Mouse (Mus musculus): ENCODE measurements around the gene Ngp.

Ngp gene

GRCm38 (mm10) chr9:110436041-110436440 lies 16.5 kb downstream of the Ngp start:
- DNase-seq = no peak

- DNase-seq = no peak
Measured at GRCm38 (mm10) chr9:110440049-110440448, 20.5 kb downstream of the Ngp start.

GRCm38 (mm10) chr9:110440559-110440958 lies 21.0 kb downstream of the Ngp start:
- no peak for DNase-seq

- no peak for DNase-seq
Measured at GRCm38 (mm10) chr9:110448356-110448755, 28.8 kb downstream of the Ngp start.

- peak; percentile 95 for DNase-seq
Measured at GRCm38 (mm10) chr9:110448857-110449617, 29.5 kb downstream of the Ngp start.

GRCm38 (mm10) chr9:110452523-110452922 lies 33.0 kb downstream of the Ngp start:
- no peak for DNase-seq

- no peak for DNase-seq
Measured at GRCm38 (mm10) chr9:110457926-110458325, 38.4 kb downstream of the Ngp start.

- DNase-seq = peak; percentile 96
Measured at GRCm38 (mm10) chr9:110459145-110459727, 39.7 kb downstream of the Ngp start.

- no peak for DNase-seq
Measured at GRCm38 (mm10) chr9:110460884-110461815, 41.6 kb downstream of the Ngp start.

GRCm38 (mm10) chr9:110462321-110462720 lies 42.8 kb downstream of the Ngp start:
- DNase-seq = no peak

- DNase-seq = no peak
Measured at GRCm38 (mm10) chr9:110463983-110464591, 44.5 kb downstream of the Ngp start.

GRCm38 (mm10) chr9:110465336-110465735 lies 45.8 kb downstream of the Ngp start:
- DNase-seq = no peak

- DNase-seq = no peak
Measured at GRCm38 (mm10) chr9:110466179-110466578, 46.6 kb downstream of the Ngp start.

Data from heart, adult 11 months (tissue).